Mouse (Mus musculus): ENCODE measurements around the gene Ank2.

- no peak for TF ChIP-seq CTCF (IDR thresholded peaks at IDR 0.05; ENCODE audit: low read depth)
- TF ChIP-seq EP300 (IDR thresholded peaks at IDR 0.05; ENCODE audit: low read depth) = no peak
Observed at GRCm38 (mm10) chr3:126962326-126962725, 536.8 kb downstream of the Ank2 start.

Measured in liver, postnatal 0 days (tissue).